Mouse (Mus musculus): Measurements from ENCODE around the gene Il1rapl2.

Il1rapl2 gene

GRCm38 (mm10) chrX:137570321-137571195 lies at the start of gene Il1rapl2:
Gene Il1rapl2, plus strand, starts transcription at chrX:137570608.
- DNase-seq (ENCODE audit: low spot score): no peak

DNA sequence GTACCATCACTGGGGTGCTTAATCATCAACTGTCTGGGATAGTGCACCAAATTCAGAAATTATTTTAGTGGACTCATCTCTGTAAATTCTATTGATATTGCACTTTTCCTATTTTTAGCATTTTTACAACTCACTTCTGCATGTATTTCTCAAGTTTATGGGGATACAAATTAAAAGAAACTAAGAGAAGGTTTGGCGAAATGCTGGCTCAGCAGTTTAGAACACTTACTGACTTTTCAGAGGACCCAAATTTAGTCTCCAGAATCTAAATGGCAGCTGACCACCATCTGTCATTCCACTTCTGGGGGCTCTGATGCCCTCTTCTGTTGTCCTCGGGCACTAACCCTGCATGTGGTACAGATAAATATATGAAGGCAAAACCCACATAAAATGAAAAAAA lies 22.1 kb upstream of the Il1rapl2 start:
- no peak for DNase-seq (ENCODE audit: low spot score)

GRCm38 (mm10) chrX:137569472-137570188 lies 778 bp upstream of the Il1rapl2 start:
- DNase-seq (ENCODE audit: low spot score): no peak

DNA sequence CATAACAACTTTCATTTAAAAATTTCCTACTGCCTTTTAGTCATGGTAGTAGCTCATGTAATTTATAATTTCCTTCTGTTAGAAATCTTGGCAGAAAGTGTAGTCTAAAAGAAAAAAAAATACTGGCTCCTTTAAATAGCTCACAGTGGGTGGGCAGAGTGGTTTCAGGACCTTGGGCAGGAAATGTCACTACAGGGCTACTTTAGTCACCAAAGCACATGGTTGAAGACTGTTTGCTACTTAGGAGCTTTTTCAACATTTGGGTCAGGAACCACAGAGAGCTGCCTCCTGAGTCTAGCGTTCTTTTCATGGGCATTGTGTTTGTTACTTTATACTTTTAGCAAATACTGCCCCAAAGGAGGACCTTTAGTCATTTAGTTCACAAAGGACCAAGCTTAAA lies 12.2 kb downstream of the Il1rapl2 start:
- DNase-seq (ENCODE audit: low spot score): no peak

- no peak for DNase-seq (ENCODE audit: low spot score)
Measured at GRCm38 (mm10) chrX:137620697-137621096, 50.3 kb downstream of the Il1rapl2 start.

GRCm38 (mm10) chrX:137667011-137667410 lies 96.6 kb downstream of the Il1rapl2 start:
- no peak for DNase-seq (ENCODE audit: low spot score)

DNA sequence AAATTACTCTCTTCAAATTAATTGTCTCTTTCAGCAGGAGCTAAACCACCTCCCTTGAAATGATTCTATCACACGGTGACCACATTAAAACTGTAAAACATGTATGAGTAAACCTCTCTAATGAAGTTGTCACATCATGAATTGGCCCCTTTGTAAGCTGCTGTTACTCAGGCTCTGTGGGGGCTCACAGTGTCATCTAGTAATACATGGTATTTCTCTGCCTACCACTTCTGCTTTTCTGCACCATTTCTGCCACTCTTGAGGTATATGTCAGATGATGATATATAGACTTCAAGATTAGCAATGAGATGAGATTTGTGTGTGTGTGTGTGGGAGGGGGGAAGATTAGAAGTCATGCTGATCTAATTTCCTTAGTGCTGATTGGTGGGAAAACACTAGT lies 117.6 kb downstream of the Il1rapl2 start:
- no peak for DNase-seq (ENCODE audit: low spot score)

GRCm38 (mm10) chrX:137700006-137700405 lies 129.6 kb downstream of the Il1rapl2 start:
- no peak for DNase-seq (ENCODE audit: low spot score)

DNA sequence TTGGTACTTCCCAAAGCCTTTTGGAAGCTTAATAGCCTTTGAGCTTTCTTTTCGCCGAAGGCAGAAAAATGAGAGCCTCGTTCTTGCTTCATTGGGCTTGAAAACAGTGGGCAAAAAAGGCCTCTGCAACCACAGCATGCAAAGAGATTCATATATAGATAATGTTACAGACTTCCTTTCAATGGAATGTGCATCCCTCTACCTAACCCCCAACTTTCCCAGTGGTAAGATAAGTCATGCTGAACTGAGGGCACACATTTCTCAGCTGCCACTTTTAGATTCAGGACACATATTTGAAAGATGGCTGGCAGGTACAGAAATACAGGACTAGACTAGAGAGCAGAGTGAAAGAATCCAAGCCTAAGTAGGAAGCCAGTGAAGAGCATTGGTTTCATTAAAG lies 185.1 kb downstream of the Il1rapl2 start:
- no peak for DNase-seq (ENCODE audit: low spot score)

DNA sequence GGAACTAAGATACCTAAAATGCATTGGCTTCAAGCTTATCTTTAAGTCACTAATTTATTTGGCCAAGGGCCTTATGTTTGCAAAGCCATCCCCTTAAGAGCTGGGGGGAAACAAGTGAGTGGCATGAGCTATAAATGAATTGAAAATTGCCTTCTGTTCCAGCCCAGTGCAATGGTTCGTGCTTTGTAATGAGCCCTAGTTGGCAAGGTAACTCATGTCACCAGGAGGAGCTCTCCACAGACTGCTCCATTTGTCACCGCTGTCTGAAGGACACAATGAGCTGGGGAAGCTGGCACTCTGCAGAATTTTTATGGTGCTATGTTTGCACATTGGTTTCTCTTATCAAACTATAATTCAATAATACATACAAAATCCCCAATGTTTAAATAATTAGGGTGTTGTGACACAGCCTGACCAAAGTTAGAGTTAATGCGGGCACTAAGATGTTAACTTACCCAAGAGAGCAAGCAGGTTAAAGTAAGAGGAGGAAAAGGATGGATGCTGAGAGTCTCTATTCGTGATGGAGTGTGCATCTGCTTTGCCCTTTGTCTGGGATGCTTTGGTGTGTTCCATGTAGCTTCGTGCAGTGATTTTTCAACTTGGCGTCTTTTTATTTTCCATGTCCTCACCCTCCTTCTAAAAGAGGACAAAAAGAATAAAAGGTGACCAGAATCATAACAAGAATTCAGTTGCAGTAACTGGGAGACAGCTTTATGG lies 235.2 kb downstream of the Il1rapl2 start:
- no peak for DNase-seq (ENCODE audit: low spot score)

- DNase-seq (ENCODE audit: low spot score): no peak
Measured at GRCm38 (mm10) chrX:137806231-137807114, 236.1 kb downstream of the Il1rapl2 start.

DNA sequence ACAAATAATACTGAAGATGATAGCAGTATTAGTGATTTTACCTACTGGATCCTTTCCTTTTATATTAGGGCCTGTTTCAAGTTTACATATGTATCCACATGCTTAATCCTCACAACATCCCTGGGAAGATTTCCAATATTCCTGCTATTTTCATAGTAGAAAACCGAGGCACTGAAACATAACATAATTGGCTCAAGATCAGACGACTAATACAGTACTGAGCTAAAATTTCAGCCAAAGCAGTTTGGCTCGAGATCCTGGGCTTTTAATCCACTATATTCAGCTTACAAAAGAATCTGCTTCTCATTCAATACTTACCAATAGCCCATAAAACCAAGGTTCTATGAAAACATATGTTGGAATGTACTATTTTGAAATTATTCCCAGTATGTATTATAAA lies 239.1 kb downstream of the Il1rapl2 start:
- DNase-seq (ENCODE audit: low spot score): no peak

- DNase-seq (ENCODE audit: low spot score): no peak
Measured at GRCm38 (mm10) chrX:137812151-137812550, 241.7 kb downstream of the Il1rapl2 start.

- no peak for DNase-seq (ENCODE audit: low spot score)
Measured at GRCm38 (mm10) chrX:137848936-137849335, 278.5 kb downstream of the Il1rapl2 start.

DNA sequence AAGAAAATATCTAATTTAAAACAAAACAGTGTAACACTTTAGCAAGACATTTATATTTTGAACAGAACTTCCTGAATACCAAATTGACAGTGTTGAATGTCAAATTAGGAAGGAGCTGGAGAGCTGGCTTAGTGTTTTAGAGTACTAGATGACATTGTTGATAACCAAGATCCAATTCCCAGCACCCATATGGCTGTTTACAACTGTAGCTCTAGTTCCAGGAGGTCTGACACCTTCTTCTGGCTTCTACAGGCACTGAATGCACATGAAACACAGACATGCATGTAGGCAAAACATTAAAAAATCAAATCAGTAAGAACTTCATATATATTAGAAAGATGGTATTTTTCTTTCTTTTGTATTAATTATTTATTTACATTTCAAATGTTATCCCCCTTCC lies 353.1 kb downstream of the Il1rapl2 start:
- no peak for DNase-seq (ENCODE audit: low spot score)

- DNase-seq (ENCODE audit: low spot score): no peak
Measured at GRCm38 (mm10) chrX:137926835-137927234, 356.4 kb downstream of the Il1rapl2 start.

GRCm38 (mm10) chrX:137947741-137948140 lies 377.3 kb downstream of the Il1rapl2 start:
- DNase-seq (ENCODE audit: low spot score): no peak

DNA sequence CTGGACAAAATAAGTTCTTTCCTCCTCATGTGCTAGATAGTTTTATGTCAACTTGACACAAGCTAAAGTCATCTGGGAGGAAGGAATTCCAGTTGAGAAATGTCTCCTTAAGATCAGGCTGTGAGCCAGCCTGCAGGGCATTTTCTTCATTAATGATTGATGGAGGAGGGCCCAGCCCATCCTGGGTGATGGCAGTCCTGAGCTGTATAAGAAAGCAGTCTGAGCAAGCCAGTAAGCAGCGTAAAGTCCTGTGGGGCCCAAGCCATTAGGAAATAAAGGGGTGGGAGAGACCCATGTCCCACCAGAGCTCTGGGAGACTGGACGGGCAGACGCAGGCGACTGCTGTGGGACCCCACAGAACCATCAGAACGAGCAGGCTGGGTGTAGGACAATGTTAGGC lies 400.9 kb downstream of the Il1rapl2 start:
- DNase-seq (ENCODE audit: low spot score): no peak

DNA sequence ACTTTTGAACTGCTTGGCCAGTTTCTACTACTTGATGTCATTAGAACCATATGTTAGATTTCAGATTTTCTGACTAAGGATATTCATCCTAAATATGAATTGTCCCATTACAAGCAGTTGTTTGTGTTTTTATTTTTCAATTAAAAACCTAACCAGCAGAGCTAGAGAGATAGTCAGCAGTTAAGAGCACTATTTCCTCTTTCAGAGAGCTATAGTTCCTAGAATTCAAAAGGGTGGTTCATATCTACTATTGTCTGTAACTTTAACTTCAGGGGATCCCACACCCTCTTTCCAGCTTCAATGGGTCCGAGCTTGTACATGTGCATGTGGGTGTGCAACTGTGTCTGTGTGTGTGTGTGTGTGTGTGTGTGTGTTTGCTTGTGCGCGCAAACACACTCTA lies 472.7 kb downstream of the Il1rapl2 start:
- no peak for DNase-seq (ENCODE audit: low spot score)

DNA sequence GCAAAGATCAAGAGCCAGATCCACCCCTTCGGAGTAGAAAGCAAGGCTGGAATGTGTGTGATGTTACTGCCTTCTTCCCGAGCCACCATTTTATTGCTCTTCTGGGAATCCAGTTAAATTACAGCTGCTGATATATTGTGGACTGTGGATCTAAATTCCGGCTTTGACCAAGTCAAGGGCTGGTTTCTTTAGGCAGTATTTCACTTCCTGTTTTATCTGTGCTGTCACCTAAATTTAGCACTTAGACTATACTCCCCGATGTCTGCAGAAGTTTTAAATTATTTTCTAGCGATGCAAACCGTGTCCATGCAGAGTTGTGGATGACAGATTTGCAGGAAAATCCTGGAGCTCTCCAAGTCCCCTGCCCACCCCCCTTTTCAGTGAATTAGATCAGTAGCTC lies 533.5 kb downstream of the Il1rapl2 start:
- no peak for DNase-seq (ENCODE audit: low spot score)

DNA sequence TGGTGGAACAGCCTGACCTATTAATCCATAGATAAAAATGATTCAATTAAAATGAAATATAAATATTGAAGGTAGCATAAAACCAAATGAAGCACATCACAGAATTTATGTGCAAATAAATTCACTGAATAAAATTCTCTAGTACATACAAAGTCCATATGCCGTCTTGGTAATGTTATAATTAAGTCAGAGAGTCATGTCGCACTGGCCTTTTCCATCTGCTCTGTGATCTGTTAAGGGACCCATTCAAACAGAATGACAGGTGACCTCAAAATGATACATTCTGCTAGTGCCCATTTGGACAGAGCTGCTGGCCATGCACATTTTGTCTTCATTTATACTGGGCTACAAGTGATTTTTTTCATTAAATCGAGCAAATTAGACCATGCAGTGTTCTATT lies 534.3 kb downstream of the Il1rapl2 start:
- no peak for DNase-seq (ENCODE audit: low spot score)

- DNase-seq (ENCODE audit: low spot score): no peak
Measured at GRCm38 (mm10) chrX:138170146-138170545, 599.7 kb downstream of the Il1rapl2 start.
